Mouse (Mus musculus) testis, adult 2 months (tissue): ENCODE data around the gene Rsph14. TPM values are rescaled to one million over a fixed set of nuclear protein-coding genes. Genes with fewer than 3 reads are reported as not detected.

Source experiments
- H3K27ac ChIP-seq: fragments of 200-500 bp; 2 replicates; pipeline ENCODE4 v1.5.1; 2012; ENCODE audit warnings: low read depth, low read length; ENCODE audit not compliant: control insufficient read depth, insufficient read depth
- H3K27me3 ChIP-seq: fragments of 200-500 bp; 2 replicates; pipeline ENCODE4 v1.6.1; 2012; ENCODE audit warnings: mild to moderate bottlenecking, low read length, moderate library complexity; ENCODE audit not compliant: control insufficient read depth, insufficient read depth
- H3K36me3 ChIP-seq: fragments of 200-500 bp; 2 replicates; pipeline ENCODE4 v1.6.1; 2012; ENCODE audit warnings: mild to moderate bottlenecking, low read length; ENCODE audit not compliant: control insufficient read depth, insufficient read depth
- H3K4me1 ChIP-seq: fragments of 200-500 bp; 2 replicates; pipeline ENCODE4 v1.6.1; 2012; ENCODE audit warnings: low read length; ENCODE audit not compliant: control insufficient read depth, insufficient read depth
- H3K4me3 ChIP-seq: fragments of 200-500 bp; 2 replicates; pipeline ENCODE4 v1.5.1; 2012; ENCODE audit warnings: low read depth, mild to moderate bottlenecking, low read length, moderate library complexity, mixed read lengths; ENCODE audit not compliant: control insufficient read depth
- CTCF ChIP-seq: fragments of 200-500 bp; IDR thresholded peaks from 2 replicates; pipeline ENCODE4 v1.5.1; 2012; ENCODE audit warnings: low read depth, mild to moderate bottlenecking, inconsistent platforms, low read length, moderate library complexity; ENCODE audit not compliant: control insufficient read depth, insufficient read depth, insufficient replicate concordance
- POLR2A ChIP-seq: fragments of 200-500 bp; IDR thresholded peaks from 2 replicates; pipeline ENCODE4 v1.6.1; 2012; ENCODE audit warnings: low read depth, mild to moderate bottlenecking, inconsistent platforms, low read length, moderate library complexity; ENCODE audit not compliant: control insufficient read depth
- polyA plus RNA-seq: library from polyadenylated mRNA; depleted of rRNA; stranded (reverse); fragments of >200 nt; gene quantifications from 2 replicates; pipeline ENCODE4 v1.2.3, GENCODE M21; 2012

The Rsph14 gene
- polyA plus RNA-seq, 1 experiment: 43.4 TPM

- Histone ChIP-seq H3K36me3 (no peaks in the 10 kb centered on the region), H3K27me3 (no peaks in the 10 kb centered on the region), H3K4me3 (no peak overlapping the region), H3K27ac (no peak overlapping the region), H3K4me1 (peaks cover 26% of the 10 kb centered on the region)
- TF ChIP-seq POLR2A (no peak), CTCF (no peak)
These were observed 12.1 kb downstream of the Rsph14 start for GRCm38 (mm10) chr10:75020271-75020670.

GRCm38 (mm10) chr10:75016481-75016880, 15.9 kb downstream of the Rsph14 start:
- H3K27ac ChIP-seq: no peak overlapping the region
- H3K4me1 ChIP-seq: peaks cover 12% of the 10 kb centered on the region
- no peak overlapping the region for H3K4me3 ChIP-seq
- no peaks in the 10 kb centered on the region for H3K36me3 ChIP-seq
- TF ChIP-seq CTCF: no peak
- TF ChIP-seq POLR2A: no peak
- H3K27me3 ChIP-seq: no peaks in the 10 kb centered on the region

- TF ChIP-seq CTCF (no peak), POLR2A (no peak)
- Histone ChIP-seq H3K36me3 (no peaks in the 10 kb centered on the region), H3K27me3 (no peaks in the 10 kb centered on the region), H3K4me1 (peaks cover 7% of the 10 kb centered on the region; the same call in 1 of the 2 replicates), H3K4me3 (no peak overlapping the region), H3K27ac (no peak overlapping the region)
These were observed 16.9 kb downstream of the Rsph14 start for GRCm38 (mm10) chr10:75015465-75015864.

GRCm38 (mm10) chr10:75010704-75011103, 21.7 kb downstream of the Rsph14 start:
- Histone ChIP-seq H3K36me3 (no peaks in the 10 kb centered on the region), H3K4me3 (no peak overlapping the region), H3K27me3 (no peaks in the 10 kb centered on the region), H3K27ac (no peak overlapping the region), H3K4me1 (peaks cover 10% of the 10 kb centered on the region)
- TF ChIP-seq POLR2A (no peak), CTCF (no peak)

- H3K36me3 ChIP-seq: no peaks in the 10 kb centered on the region
- H3K4me3 ChIP-seq: no peak overlapping the region
- TF ChIP-seq CTCF (no peak), POLR2A (no peak)
- H3K27me3 ChIP-seq: no peaks in the 10 kb centered on the region
- H3K4me1 ChIP-seq: peaks cover 10% of the 10 kb centered on the region
- no peak overlapping the region; the same call in 1 of the 2 replicates for H3K27ac ChIP-seq
These were observed 25.3 kb downstream of the Rsph14 start for GRCm38 (mm10) chr10:75006889-75007662.

- Histone ChIP-seq H3K36me3 (no peaks in the 10 kb centered on the region), H3K4me3 (no peak overlapping the region), H3K27ac (no peak overlapping the region), H3K27me3 (no peaks in the 10 kb centered on the region), H3K4me1 (peaks cover 10% of the 10 kb centered on the region)
- TF ChIP-seq POLR2A: no peak
- no peak for TF ChIP-seq CTCF
These were observed 28.3 kb downstream of the Rsph14 start for GRCm38 (mm10) chr10:75004067-75004466.

- H3K36me3 ChIP-seq: no peaks in the 10 kb centered on the region
- no peak overlapping the region for H3K4me3 ChIP-seq
- H3K4me1 ChIP-seq: peaks cover under 1% of the 10 kb centered on the region; the same call in 1 of the 2 replicates
- no peak overlapping the region for H3K27ac ChIP-seq
- H3K27me3 ChIP-seq: no peaks in the 10 kb centered on the region
- TF ChIP-seq CTCF (no peak), POLR2A (no peak)
These were observed 31.0 kb downstream of the Rsph14 start for GRCm38 (mm10) chr10:75001391-75001790.
